In genomic region chr16:37616104-37616503, GRCm38 (mm10) we compare ENCODE assay signal across 24 mouse cellular contexts. TPM values are rescaled to one million over a fixed set of nuclear protein-coding genes. Genes with fewer than 3 reads are reported as not detected.
"Had no signal": no experiment of that assay in that cellular context is flagged by ENCODE, and none has a peak within 500 bp of the region (broad histone marks: within the 10 kb centered on the region; RNA-seq: fewer than 3 reads in every experiment).

No protein-coding gene starts in this region.

- H3K27ac ChIP-seq: kidney, postnatal 0 days; liver, embryonic 13.5 days; lung, embryonic 15.5 days; macrophage; midbrain, embryonic 15.5 days; neural tube, embryonic 12.5 days had no signal

- H3K27me3 ChIP-seq: liver, embryonic 13.5 days; lung, embryonic 15.5 days; megakaryocyte, embryonic 14.5 days; midbrain, embryonic 15.5 days; neural tube, embryonic 12.5 days had no signal

- H3K4me1 ChIP-seq: liver, embryonic 13.5 days; lung, embryonic 15.5 days; megakaryocyte, embryonic 14.5 days had no signal

- H3K36me3 ChIP-seq: liver, embryonic 13.5 days; lung, embryonic 15.5 days; midbrain, embryonic 15.5 days; neural tube, embryonic 12.5 days had no signal

- ATAC-seq: liver, postnatal 0 days; midbrain, embryonic 15.5 days had no signal

- H3K9me3 ChIP-seq: liver, embryonic 13.5 days; lung, embryonic 15.5 days; midbrain, embryonic 15.5 days; neural tube, embryonic 12.5 days had no signal

- H3K4me2 ChIP-seq: liver, embryonic 13.5 days; lung, embryonic 15.5 days; midbrain, embryonic 11.5 days; midbrain, embryonic 15.5 days; neural tube, embryonic 12.5 days had no signal

- H3K4me3 ChIP-seq: liver, embryonic 13.5 days; lung, embryonic 15.5 days; megakaryocyte, embryonic 14.5 days; midbrain, embryonic 15.5 days; neural tube, embryonic 12.5 days had no signal

- DNase-seq: kidney, adult 11 months; kidney, adult 9 months; kidney, postnatal 36 days; liver; liver, embryonic 13.5 days; liver, postnatal 0 days; lung, postnatal 14 days; right cerebral cortex, adult 18-20 months; right cerebral cortex, postnatal 4 days; spleen, adult 18-20 months; thymus, adult 18-20 months; thymus, postnatal 14 days had no signal

- H3K9ac ChIP-seq: liver, embryonic 13.5 days; liver, postnatal 0 days; lung, embryonic 15.5 days; midbrain, embryonic 15.5 days; neural tube, embryonic 12.5 days had no signal

RNA-seq across cellular contexts. Expression of gene Hgd, which starts 36.2 kb away (rescaled TPM):
- total RNA-seq: layer of hippocampus, adult 18-20 months; left cerebral cortex, adult 8-10 months; left cerebral cortex, postnatal 25 days; monocyte, adult 5-6 weeks had no signal
- polyA plus RNA-seq: macrophage; neural tube, embryonic 12.5 days; stomach, embryonic 14.5 days had no signal
